Mouse (Mus musculus) G1E (cell line): ENCODE results near the gene Adamtsl3.

ENCODE experiments used
- CTCF ChIP-seq: IDR thresholded peaks from 2 replicates; pipeline ENCODE4 v1.5.1; 2012; ENCODE audit warnings: low read depth, low read length, inconsistent platforms, mixed read lengths
- GATA2 ChIP-seq: IDR thresholded peaks from 2 replicates; pipeline ENCODE4 v1.6.1; 2012; ENCODE audit warnings: low read depth, low read length, inconsistent platforms, borderline replicate concordance
- TAL1 ChIP-seq: conservative IDR thresholded peaks from 2 replicates; pipeline ENCODE4 v1.6.1; 2012; ENCODE audit warnings: low read depth, low read length, inconsistent platforms, mixed read lengths

DNA sequence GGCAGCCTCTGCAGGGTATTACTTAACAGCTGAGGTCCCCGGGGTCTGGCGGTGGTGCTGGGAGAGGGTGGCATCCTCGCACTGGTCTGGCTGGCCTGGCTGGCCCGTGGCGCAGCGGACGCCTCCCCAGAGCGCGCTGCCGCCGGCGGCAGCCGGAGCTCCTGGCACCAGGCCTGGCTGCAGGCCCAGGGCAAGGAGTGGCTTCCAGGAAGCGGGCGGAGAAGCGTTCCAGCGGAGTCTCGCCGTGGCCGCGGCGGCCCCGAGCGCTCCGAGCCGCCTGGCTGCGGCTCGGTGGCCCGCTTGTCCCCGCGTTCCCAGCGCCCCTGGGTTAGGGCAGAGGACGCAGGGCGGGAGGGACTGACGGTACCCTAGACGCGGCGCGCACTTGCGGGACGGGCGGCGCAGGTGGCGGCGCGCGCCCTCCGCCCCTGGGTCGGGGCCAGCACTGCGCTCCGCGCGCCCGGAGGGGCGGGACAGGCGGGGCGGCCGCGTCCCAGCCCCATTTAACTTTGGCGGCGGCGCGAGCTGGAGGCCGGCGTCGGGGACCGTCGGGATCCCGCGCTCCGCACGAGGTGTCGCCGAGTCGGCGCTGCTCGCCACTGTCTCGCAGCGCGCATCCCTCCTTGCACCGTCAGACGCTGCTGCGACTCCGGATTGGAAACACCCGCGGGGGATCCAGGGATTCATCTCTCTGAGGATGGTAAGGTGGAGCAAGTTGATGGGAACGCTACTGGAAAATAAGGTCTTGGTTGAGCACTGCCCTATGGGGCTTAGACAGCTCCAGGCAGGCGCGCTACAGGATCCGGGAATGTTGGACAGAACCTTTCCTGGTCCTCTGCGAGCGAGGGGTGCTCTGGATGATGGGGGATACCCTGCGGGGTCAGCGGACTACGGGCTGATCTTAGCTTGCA is at the start of gene Adamtsl3:
- no peak for TF ChIP-seq CTCF
- no peak for TF ChIP-seq GATA2
- TF ChIP-seq TAL1 = no peak
